Mouse (Mus musculus) urinary bladder, postnatal 25 days (tissue): ENCODE measurements around the gene Phf5a.
A peak's percentile ranks its signal among the peaks of the same experiment; 100 is the strongest.
"Not testable (repeated sequence)": the region's sequence is repeated elsewhere in the genome, so short reads cannot be mapped to it uniquely, and the experiment has no call there.

Source experiments
- DNase-seq: peaks from one replicate; pipeline ENCODE4 v3.0.0; 2022; ENCODE audit warnings: low spot score

The Phf5a gene

GRCm38 (mm10) chr15:81871604-81872261 is at the start of gene Phf5a:
Gene Phf5a, minus strand, starts transcription at chr15:81871911.
- DNase-seq = peak; percentile 83

DNA sequence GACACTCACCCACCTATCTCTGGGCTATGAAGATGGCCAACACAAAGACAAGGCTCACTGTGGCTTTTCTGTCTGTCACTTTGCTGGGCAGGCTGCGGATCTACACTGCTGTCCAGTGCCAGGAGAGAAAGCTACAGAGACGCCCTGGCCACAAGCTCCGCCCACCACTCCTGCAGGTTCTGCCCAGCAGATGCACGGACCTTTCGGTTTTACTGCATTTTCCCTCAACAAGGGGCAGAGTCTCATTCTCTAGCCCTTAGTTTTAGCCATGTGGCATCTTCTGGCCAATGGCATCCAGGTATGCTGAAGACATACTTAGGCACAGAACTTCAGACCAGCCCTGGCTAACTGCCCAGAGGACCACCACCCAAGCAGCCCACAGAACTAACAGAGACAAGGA is 49.5 kb upstream of the Phf5a start:
- DNase-seq = no peak

GRCm38 (mm10) chr15:81920546-81921217 is 49.0 kb upstream of the Phf5a start:
- no peak for DNase-seq

DNA sequence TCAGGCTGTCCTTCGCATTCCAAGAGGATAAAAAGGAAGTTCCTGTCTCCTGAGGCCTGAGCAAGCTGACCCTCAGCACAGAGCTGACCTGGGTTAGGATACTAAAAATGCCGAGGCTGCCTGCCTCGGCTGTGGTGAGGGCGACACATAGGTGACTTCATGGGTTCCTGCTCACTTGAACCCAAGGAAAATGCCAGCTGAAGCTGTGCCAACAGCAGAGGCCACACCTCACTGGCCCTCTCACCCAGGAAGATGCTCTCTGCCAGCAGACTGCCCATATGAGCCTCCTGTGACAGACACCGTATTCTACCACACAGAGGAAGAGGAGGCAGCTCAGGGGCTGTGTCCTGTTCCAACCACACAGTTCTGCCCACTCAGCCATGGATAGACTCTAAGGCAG is 47.4 kb upstream of the Phf5a start:
- DNase-seq = no peak

GRCm38 (mm10) chr15:81917621-81918463 is 46.1 kb upstream of the Phf5a start:
- DNase-seq = peak; percentile 69

GRCm38 (mm10) chr15:81917201-81917600 is 45.5 kb upstream of the Phf5a start:
- no peak for DNase-seq

DNA sequence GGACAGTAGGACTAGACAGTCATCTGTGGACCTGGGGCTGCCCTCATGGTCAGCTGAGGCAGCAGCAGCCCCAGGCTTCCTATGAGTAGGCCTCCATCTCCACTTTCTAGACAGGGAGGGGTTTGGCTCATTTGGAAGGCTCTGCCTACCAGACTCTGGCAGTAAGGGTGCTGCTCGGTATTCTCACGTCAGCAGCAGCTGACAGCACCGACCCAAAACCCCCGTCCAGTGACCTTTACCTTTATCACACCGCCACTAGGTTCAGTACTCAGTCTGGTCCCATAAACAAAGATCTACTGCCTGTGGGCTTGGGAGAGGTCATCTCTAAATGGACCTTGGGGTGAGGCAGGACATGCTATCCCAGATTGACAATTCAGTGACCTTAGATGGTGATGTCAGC is 44.0 kb upstream of the Phf5a start:
- DNase-seq = no peak

- no peak for DNase-seq
Observed at GRCm38 (mm10) chr15:81914668-81915067, 43.0 kb upstream of the Phf5a start.

- no peak for DNase-seq
Observed at GRCm38 (mm10) chr15:81912498-81912897, 40.8 kb upstream of the Phf5a start.

DNA sequence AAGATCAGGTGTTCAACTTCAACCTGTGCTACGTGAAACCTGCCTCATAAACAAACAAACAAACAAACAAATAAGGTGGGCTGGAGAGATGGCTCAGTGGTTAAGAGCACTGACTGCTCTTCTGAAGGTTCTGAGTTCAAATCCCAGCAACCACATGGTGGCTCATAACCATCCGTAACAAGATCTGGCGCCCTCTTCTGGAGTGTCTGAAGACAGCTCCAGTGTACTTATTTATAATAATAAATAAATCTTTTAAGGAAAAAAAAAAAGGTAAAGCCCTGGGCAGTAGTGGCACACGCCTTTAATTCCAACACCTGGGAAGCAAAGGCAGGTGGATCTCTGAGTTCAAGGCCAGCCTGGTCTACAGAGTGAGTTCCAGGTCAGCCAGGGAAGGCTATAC is 37.1 kb upstream of the Phf5a start:
- not testable (repeated sequence) for DNase-seq

DNA sequence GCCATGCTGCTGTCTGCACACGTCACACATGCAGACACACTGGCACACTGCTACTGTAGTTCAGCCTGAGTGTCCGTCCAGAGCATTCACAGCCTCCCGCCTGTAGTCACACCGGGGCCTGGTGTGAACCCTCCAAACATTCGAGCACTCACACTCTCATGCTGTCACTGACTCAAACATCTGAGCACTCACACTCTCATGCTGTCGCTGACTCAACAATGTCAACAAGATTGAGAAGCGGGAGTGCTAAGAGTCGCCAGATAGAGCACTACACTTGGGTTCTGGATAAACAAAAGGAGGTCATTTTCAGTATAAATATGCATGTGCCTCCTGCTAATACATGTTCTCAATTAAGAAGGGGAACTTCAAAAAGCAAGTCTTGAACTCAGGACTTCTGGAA is 36.2 kb upstream of the Phf5a start:
- DNase-seq = no peak

DNA sequence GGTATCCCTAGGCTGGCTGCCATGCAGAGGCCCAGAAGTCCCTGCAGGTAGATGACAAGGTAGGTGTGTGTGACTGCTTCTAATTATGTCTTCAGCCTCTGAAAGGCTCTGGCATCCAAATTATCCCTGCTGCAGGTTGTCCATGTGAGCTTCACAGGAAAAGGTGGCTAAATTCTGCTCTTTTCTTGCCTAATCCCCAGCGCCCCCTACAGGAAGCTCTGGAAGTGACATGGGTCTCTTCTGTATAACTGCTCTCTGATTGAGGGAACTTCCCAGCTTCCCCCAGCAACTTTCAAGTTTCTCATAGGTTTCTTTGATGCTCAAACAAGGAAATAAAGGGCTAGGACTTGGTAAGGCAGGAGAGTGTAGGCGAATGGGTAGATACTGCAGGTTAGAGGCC is 33.2 kb upstream of the Phf5a start:
- peak; percentile 69 for DNase-seq

DNA sequence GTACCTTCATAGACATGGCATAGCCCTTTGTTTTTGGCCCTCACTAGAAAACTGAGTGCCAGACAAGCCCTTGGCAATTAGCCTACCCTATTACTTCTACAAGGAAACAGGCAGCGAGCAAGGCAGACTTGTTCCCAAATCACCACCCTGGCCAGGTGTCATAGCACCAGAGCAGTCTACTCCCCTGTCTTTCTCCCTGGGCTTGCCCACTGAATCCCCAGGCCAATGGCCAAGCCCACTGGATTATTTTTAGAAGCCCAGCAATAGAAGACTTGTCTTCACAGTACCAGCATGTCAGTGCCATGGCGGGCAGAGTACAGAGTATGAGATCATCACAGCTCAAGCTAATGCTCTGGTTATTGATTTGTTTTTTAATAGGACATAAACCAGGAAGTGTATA is 27.0 kb upstream of the Phf5a start:
- no peak for DNase-seq

- no peak for DNase-seq
Observed at GRCm38 (mm10) chr15:81897607-81898285, 26.0 kb upstream of the Phf5a start.

- DNase-seq = no peak
Observed at GRCm38 (mm10) chr15:81896407-81896806, 24.7 kb upstream of the Phf5a start.

DNA sequence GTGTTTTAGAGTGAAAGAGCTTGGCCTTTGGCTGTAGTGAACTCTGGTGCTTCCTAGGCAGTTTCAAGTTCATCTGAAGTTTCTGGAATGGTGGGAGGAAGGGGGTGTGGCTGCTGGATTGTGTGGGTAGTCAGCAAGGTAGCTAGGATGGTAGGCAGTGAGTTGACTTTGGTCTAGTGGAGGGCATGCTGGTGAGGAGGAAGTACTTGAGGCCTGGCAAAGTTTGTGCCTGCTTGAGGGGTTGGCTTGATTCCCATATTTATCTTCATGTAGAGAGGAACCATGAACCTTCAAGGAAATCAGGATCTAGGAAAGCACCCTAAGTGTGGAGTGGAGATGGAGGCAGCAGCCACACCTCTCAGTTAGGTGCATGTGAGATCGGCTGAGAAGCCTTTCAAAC is 22.3 kb upstream of the Phf5a start:
- DNase-seq = no peak

GRCm38 (mm10) chr15:81891822-81892580 is 20.3 kb upstream of the Phf5a start:
- no peak for DNase-seq

DNA sequence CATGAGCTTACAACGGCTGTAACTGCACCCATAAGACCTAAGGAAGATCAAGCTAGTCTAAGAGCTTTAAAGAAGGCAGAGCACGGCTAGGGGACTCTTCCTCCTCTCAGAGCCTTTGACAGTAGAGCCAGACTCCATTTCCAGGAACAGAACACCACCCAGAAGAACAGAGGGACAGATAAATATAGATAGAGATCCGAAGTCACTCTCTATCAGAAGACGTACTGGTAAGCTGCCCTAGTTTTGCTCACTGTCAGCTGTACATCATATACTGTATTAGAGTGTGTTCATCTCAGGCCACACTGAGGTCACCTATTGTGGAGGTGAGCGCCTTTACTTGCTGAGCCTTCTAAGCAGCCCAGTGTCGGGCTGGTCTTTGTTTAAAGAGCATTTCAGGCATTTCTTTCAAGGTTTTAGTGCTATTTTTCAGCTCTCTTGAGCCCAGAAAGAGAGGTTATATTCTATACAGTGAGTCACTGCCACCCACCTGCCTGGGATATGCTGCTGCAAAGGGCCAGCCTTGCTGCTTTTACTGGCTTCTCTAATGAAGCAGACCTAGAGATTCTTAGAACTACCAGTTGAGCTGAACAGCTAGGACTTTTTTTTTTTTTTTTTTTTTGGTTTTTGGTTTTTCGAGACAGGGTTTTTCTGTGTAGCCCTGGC is 19.6 kb upstream of the Phf5a start:
- DNase-seq = no peak

GRCm38 (mm10) chr15:81889175-81889574 is 17.5 kb upstream of the Phf5a start:
- no peak for DNase-seq

GRCm38 (mm10) chr15:81886795-81887550 is 15.3 kb upstream of the Phf5a start:
- DNase-seq = no peak
